Mouse (Mus musculus) neural tube, embryonic 13.5 days (tissue): ENCODE data around the gene Htr3b. TPM values are rescaled to one million over a fixed set of nuclear protein-coding genes. Genes with fewer than 3 reads are reported as not detected.

Experiments used
- ATAC-seq: fragments of 200-750 bp; cut with Nextera tagmentation; 2 replicates; pipeline ENCODE4 v1.8.0; 2017; ENCODE audit warnings: low read depth, mild to moderate bottlenecking, moderate TSS enrichment, moderate library complexity
- H3K27ac ChIP-seq: fragments of 300-500 bp; sonication (generic); replicated peaks from 2 replicates; pipeline ENCODE4 v1.5.1; 2015; ENCODE audit warnings: moderate library complexity, mild to moderate bottlenecking, inconsistent platforms
- H3K27me3 ChIP-seq: fragments of 300-500 bp; sonication (generic); 2 replicates; pipeline ENCODE4 v1.6.1; 2015; ENCODE audit warnings: mild to moderate bottlenecking, inconsistent platforms
- H3K36me3 ChIP-seq: fragments of 300-500 bp; sonication (generic); 2 replicates; pipeline ENCODE4 v1.6.1; 2015; ENCODE audit warnings: mild to moderate bottlenecking, inconsistent platforms
- H3K4me1 ChIP-seq: fragments of 300-500 bp; sonication (generic); replicated peaks from 2 replicates; pipeline ENCODE4 v1.6.1; 2015; ENCODE audit warnings: inconsistent platforms
- H3K4me2 ChIP-seq: fragments of 300-500 bp; sonication (generic); 2 replicates; pipeline ENCODE4 v1.6.1; 2015; ENCODE audit warnings: inconsistent platforms, mild to moderate bottlenecking, moderate library complexity
- H3K4me3 ChIP-seq: fragments of 300-500 bp; sonication (generic); 2 replicates; pipeline ENCODE4 v1.5.1; 2015; ENCODE audit warnings: mild to moderate bottlenecking, inconsistent platforms
- H3K9ac ChIP-seq: fragments of 300-500 bp; sonication (generic); 2 replicates; pipeline ENCODE4 v1.6.1; 2015; ENCODE audit warnings: moderate library complexity, mild to moderate bottlenecking, inconsistent platforms
- H3K9me3 ChIP-seq: fragments of 300-500 bp; sonication (generic); 2 replicates; pipeline ENCODE4 v1.6.1; 2016; ENCODE audit warnings: inconsistent platforms
- WGBS: fragments of 180-500 bp; shearing (Covaris S2); methylation state at CpG from one replicate; pipeline ENCODE4 v1.1.7; 2015; 5-methylcytosine and 5-hydroxymethylcytosine counted together
- polyA plus RNA-seq: library from polyadenylated mRNA; unstranded; fragments of >200 nt; fragmentation: Nextera tagmentation; extraction: Ambion mirVana; gene quantifications from 2 replicates; pipeline ENCODE4 v1.2.1, GENCODE M21; 2015

Gene Htr3b
- polyA plus RNA-seq, 1 experiment from 2014 or later: 2.5 TPM

DNA sequence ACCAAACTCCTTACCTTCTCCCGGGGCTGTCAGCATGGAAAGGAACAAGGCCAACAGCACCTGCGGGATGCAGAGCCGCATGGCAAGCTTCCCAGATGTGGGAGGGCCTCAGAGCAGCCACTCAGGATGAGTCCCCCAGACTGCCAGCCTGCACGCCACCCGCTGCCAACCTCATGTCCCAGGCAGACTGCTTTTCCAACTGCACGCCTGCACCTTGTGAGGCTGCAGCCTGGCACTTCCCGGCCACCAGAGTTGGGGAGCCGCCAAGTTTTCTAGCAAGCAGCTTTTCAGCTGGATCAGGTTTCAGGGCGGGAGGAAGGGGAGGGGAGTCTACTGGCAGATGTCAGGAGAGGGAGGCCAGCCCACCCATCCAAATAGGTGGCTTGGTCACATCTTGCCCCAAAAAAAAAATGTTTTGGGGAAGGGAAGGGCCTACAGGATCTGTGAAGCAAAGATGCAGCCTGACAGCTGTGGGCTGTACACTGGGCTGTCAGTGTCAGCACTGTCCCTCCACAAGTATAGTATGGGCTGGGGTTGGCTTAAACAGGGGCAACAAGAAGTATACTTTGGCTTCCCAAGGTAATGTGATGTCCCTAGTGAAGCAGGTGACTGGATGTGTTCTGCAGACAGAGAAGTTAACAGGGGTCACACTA, 53.8 kb downstream of the Htr3b start, which contains the start of gene Htr3a:
Gene Htr3a (minus strand): TSS at position 215 of the 653 bp plus-strand sequence.
- H3K9ac ChIP-seq: no peak within 1 kb of the TSS
- peaks cover 13% of the 10 kb centered on the region for H3K4me1 ChIP-seq
- no peaks in the 10 kb centered on the region for H3K9me3 ChIP-seq
- peak; percentile 93 for ATAC-seq
- no peak within 1 kb of the TSS for H3K4me2 ChIP-seq
- no peak within 1 kb of the TSS for H3K4me3 ChIP-seq
- H3K36me3 ChIP-seq: no peaks in the 10 kb centered on the region
- 6% methylated on average over 9 of the region's 9 CpGs for WGBS
- no peaks in the 10 kb centered on the region; the same call in 1 of the 2 replicates for H3K27me3 ChIP-seq
- H3K27ac ChIP-seq: peak within 1 kb of the TSS; percentile 61

DNA sequence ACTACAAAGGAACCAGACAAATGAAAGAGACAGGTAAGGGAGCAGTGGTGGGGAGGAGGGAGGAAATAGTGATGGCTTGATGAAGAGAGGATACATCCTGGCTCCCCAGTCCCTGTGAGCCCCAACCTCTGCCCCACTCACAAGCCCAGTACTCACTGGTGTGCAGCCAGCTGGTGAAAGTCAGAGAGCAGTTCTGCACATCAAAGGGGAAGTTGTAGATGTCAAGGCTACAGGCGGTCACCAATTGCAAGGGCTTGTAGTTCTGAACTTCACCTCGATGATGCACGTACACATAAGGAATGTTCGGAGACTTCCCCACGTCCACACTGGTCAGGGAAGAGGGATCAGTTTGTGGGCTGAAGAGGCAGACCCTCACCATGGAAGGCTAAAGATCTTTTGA, 60.4 kb downstream of the Htr3b start:
- H3K9me3 ChIP-seq: no peaks in the 10 kb centered on the region
- no peak overlapping the region for H3K4me3 ChIP-seq
- no peak for ATAC-seq
- no peaks in the 10 kb centered on the region for H3K36me3 ChIP-seq
- H3K4me1 ChIP-seq: 0 out of 2 replicates have a peak, but pooled peaks cover 6% of the 10 kb centered on the region
- H3K27ac ChIP-seq: no peak overlapping the region
- 0 out of 2 replicates have a peak, but pooled peaks cover 2% of the 10 kb centered on the region for H3K27me3 ChIP-seq
- no peak overlapping the region for H3K9ac ChIP-seq
- WGBS: 93% methylated on average over 5 of the region's 5 CpGs
- no peak overlapping the region for H3K4me2 ChIP-seq

DNA sequence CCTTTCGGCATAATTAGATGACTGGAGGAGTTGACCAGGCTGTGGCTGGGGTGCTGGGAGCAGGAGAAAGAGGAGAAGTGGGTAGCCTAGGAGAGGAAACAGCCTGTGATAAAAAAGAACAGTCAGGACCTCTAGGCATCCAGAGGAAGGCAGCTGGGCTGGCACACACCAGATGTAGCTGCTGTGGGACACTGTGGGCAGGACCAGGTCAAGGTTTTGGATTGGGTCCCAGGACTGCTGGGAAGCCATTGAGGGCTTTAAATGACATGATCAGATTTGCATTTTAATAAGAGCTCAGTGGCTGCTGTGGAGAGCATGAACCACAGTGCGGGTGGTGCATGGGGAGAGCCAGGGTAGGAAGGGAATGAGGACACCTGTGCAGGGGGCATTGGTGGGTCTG, 61.0 kb downstream of the Htr3b start:
- no peak overlapping the region for H3K27ac ChIP-seq
- no peaks in the 10 kb centered on the region for H3K9me3 ChIP-seq
- 0 out of 2 replicates have a peak, but pooled peaks cover 2% of the 10 kb centered on the region for H3K27me3 ChIP-seq
- H3K4me3 ChIP-seq: no peak overlapping the region
- ATAC-seq: no peak
- no peaks in the 10 kb centered on the region for H3K36me3 ChIP-seq
- H3K4me2 ChIP-seq: no peak overlapping the region
- H3K9ac ChIP-seq: no peak overlapping the region
- H3K4me1 ChIP-seq: 0 out of 2 replicates have a peak, but pooled peaks cover 6% of the 10 kb centered on the region
- WGBS: 61% methylated on average over 2 of the region's 2 CpGs

DNA sequence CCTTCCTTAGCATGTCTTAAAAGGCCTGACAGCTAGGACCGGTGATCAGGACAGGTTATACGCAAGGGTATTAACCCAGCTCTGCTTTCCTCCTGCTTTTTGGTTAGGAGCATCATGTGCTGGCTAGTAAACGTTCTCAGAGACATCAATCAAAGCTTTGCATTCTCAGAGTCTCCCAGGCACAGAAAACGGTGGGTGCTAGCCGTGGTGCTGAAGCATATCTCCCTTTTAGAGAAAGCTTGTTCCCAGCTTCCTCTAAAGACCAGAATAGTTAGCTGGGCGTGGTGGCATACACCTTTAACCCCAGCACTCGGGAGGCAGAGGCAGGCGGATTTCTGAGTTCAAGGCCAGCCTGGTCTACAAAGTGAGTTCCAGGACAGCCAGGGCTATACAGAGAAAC, 66.2 kb downstream of the Htr3b start:
- Histone ChIP-seq H3K27ac (no peak overlapping the region), H3K4me1 (peaks cover 27% of the 10 kb centered on the region), H3K36me3 (no peaks in the 10 kb centered on the region), H3K4me2 (no peak overlapping the region), H3K9ac (no peak overlapping the region), H3K9me3 (no peaks in the 10 kb centered on the region), H3K27me3 (peaks cover 20% of the 10 kb centered on the region), H3K4me3 (no peak overlapping the region)
- ATAC-seq: no peak
- WGBS: 40% methylated on average over 8 of the region's 8 CpGs

DNA sequence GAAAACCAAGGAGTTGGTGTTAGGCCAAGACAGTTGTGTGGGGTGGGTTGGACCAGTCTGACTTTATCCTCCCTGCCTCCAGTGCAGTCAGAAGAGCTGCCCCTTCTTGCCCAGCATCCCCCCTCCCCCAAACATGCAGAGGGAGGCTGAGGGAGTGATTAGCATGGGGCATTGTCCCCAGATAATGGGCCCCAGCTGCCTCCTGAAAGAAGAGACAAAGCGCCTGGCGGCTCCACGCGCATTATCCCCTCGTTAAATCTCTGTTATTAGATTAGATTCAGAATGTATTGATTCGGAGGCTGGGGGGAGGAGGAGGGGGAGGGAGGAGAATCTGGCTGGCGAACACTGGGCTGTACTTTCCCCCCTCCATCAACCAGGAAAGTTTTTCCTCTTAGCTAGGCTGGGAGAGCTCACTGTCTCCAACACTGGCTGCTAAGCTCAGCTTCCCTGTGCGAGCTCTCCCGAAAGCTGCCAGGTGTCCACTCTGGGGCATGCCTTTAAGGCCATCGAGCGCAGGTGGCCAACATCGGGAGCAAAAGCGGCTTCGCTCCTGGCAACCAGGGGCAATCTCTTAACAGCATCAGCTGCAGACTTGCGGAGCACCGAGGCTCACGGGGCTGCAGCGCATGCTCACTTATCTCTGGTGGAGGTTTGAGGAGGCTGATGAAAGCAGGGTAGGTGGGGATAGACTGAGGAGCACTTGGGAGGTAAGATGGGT, 68.8 kb downstream of the Htr3b start:
- H3K4me3 ChIP-seq: peak overlapping the region; percentile 14; the same call in 1 of the 2 replicates
- peak overlapping the region; percentile 51 for H3K4me2 ChIP-seq
- peak overlapping the region; percentile 56 for H3K9ac ChIP-seq
- 7% methylated on average over 18 of the region's 18 CpGs for WGBS
- peak; percentile 69 for ATAC-seq
- H3K36me3 ChIP-seq: no peaks in the 10 kb centered on the region
- H3K27ac ChIP-seq: peak overlapping the region; percentile 78
- H3K9me3 ChIP-seq: no peaks in the 10 kb centered on the region
- H3K27me3 ChIP-seq: peaks cover 20% of the 10 kb centered on the region
- peaks cover 27% of the 10 kb centered on the region for H3K4me1 ChIP-seq

DNA sequence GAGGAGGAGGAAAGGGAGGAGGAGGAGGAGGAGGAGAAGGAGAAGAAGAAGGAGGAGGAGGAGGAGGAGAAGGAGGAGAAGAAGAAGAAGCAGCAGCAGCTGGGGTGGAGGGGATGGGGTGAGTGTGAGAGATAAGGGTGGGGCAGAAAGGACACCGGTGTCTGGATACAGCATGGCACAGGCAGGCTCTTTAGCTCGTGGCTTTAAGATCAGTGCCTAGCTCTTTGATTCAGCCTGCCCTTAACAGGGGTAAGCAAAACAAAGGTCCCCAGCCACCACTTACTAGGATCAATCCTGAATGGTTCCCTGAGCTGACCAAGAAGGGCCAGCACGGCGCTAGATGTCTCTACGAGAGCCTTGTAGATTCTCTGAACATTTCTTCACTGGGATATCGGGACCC, 70.0 kb downstream of the Htr3b start:
- Histone ChIP-seq H3K27me3 (peaks cover 17% of the 10 kb centered on the region), H3K4me1 (peaks cover 27% of the 10 kb centered on the region), H3K36me3 (no peaks in the 10 kb centered on the region), H3K27ac (no peak overlapping the region), H3K4me3 (no peak overlapping the region), H3K9me3 (no peaks in the 10 kb centered on the region), H3K4me2 (no peak overlapping the region), H3K9ac (no peak overlapping the region)
- 64% methylated on average over 6 of the region's 6 CpGs for WGBS
- no peak for ATAC-seq

DNA sequence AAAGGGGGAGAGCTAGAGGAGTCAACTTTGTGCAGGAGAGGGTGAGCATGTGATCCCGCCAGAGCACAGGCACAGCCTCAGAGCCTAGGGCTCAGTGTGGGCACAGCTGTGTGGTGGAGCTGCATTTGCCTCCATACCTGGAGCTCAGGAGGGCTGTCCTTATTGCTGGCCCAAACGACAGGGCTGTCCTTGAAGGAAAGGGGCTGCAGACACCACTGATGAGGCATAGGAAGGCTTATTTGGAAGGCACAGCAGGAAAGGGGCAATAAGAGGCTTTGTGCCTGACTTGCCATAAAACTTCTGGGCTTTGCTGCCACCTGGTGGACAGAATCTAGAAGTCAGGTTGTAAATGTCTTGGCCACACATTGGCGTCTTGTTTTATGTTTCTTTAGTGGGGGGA, 70.8 kb downstream of the Htr3b start:
- 20% methylated on average over 3 of the region's 3 CpGs for WGBS
- ATAC-seq: peak; percentile 32; the same call in 1 of the 2 replicates
- no peaks in the 10 kb centered on the region for H3K36me3 ChIP-seq
- no peak overlapping the region for H3K9ac ChIP-seq
- H3K4me2 ChIP-seq: no peak overlapping the region
- H3K27ac ChIP-seq: no peak overlapping the region
- no peaks in the 10 kb centered on the region for H3K9me3 ChIP-seq
- H3K4me3 ChIP-seq: no peak overlapping the region
- peaks cover 27% of the 10 kb centered on the region for H3K4me1 ChIP-seq
- peaks cover 17% of the 10 kb centered on the region for H3K27me3 ChIP-seq

DNA sequence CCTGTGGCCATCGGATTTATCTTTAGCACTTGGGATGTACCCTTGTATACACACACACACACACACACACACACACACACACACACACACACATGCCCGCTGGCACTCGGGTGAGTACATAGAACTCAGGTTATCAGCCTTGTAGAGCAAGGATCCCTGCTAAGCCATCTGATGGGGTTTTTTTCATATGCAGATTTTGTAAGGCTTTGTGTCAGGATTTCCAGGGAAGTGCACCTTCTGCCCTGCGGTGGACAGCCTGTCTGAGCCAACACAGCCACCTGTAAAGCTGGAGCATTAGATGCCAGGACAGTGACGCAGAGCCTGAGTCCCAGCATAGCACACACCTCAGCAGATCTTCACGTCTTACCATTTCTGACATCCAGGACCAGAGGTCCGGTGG, 75.7 kb downstream of the Htr3b start:
- Histone ChIP-seq H3K27me3 (no peaks in the 10 kb centered on the region; the same call in 1 of the 2 replicates), H3K4me2 (no peak overlapping the region), H3K36me3 (no peaks in the 10 kb centered on the region), H3K27ac (no peak overlapping the region), H3K4me1 (peaks cover 15% of the 10 kb centered on the region; the same call in 1 of the 2 replicates), H3K9ac (no peak overlapping the region), H3K4me3 (no peak overlapping the region), H3K9me3 (no peaks in the 10 kb centered on the region)
- WGBS: 78% methylated on average over 7 of the region's 7 CpGs
- no peak for ATAC-seq

Other genes with a start within 250 kb of the Htr3b start
- gene Zbtb16, start 128.8 kb downstream of the Htr3b start, polyA plus RNA-seq: 7.4 and 8.5 TPM in 2 replicates
- gene Htr3a, start 53.9 kb downstream of the Htr3b start, polyA plus RNA-seq: 6.5 and 9.9 TPM in 2 replicates
- 29.8 and 31.7 TPM in 2 replicates for gene Usp28, start 20.4 kb upstream of the Htr3b start, polyA plus RNA-seq
- 24.3 and 28.6 TPM in 2 replicates for gene Zw10, start 90.6 kb upstream of the Htr3b start, polyA plus RNA-seq
- gene Tmprss5, start 116.3 kb upstream of the Htr3b start, polyA plus RNA-seq: 3.0 and 3.5 TPM in 2 replicates